Mouse (Mus musculus): ENCODE results near the gene Cln5.

- TF ChIP-seq CTCF (IDR thresholded peaks at IDR 0.05; ENCODE audit: borderline replicate concordance, insufficient read depth, low read depth, low read length) (no peak), POLR2A (IDR thresholded peaks at IDR 0.05; ENCODE audit: borderline replicate concordance, insufficient read depth, low read length) (no peak)
These were observed 23.2 kb downstream of the Cln5 start for GRCm38 (mm10) chr14:103093236-103093635.

All from cerebellum, adult 2 months (tissue).